Mouse (Mus musculus) testis, adult 2 months (tissue): ENCODE results near the gene Gm45213.

Experiments
- CTCF ChIP-seq: fragments of 200-500 bp; IDR thresholded peaks from 2 replicates; pipeline ENCODE4 v1.5.1; 2012; ENCODE audit warnings: low read depth, mild to moderate bottlenecking, inconsistent platforms, low read length, moderate library complexity; ENCODE audit not compliant: control insufficient read depth, insufficient read depth, insufficient replicate concordance
- POLR2A ChIP-seq: fragments of 200-500 bp; IDR thresholded peaks from 2 replicates; pipeline ENCODE4 v1.6.1; 2012; ENCODE audit warnings: low read depth, mild to moderate bottlenecking, inconsistent platforms, low read length, moderate library complexity; ENCODE audit not compliant: control insufficient read depth

DNA sequence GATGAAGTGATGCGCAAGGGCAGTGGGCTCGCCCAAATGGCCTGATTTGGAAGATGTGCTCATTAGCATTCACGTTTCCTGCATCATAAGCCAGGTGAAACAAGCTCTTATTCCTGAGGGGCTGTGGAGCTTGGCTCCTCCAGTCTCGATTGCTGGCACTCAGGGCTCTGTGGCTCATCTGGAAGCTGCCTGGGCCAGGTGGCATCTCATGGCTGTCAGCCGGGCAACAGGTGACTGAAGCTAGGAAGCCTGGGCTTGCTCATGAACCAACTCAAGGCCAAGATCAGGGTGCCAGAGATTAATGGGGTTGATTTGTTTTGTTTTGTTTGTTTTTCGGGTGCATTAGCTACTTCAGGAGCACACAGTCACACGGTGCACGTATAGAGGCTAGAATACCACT is 49.3 kb downstream of the Gm45213 start:
- TF ChIP-seq CTCF (no peak), POLR2A (no peak)
